Mouse (Mus musculus): Measurements from ENCODE around the gene Armc9. TPM values are rescaled to one million over a fixed set of nuclear protein-coding genes. Genes with fewer than 3 reads are reported as not detected.

Gene Armc9
- total and polyA plus RNA-seq, 3 experiments = 7.2 to 12.0 TPM; not detected in 1

DNA sequence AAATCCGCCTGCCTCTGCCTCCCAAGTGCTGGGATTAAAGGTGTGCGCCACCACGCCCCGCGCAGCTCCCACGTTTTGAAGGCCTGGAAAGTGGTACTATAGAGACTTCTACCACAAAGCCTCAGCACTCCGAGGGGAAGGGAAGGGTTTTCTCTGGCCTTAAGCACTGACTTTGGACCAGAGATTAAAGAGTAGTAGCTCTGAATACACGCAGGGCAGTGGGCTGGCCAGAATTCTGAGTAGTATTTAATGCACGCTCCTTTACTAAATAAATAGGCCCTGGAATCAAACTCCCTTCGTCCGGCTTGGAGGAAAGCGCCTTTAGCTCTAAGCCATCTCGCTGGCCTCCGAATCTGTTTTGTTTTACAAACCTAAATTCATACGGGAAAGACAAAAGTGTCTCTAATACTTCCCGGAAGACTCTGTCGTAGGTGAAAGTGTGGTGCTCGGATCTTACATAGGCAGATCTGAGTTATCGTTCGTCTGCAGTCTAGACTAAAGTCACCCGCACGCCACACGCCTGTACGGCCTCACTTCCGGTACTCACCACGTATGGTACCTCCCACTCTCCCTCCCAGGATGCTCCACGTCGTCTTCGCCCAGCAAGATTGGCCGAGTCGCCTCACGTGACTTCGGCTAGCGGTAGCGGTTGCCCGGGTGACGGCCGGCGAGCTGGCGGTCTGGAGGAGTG lies at the start of gene Armc9 (continued):
- TF ChIP-seq E2F4 (IDR thresholded peaks at IDR 0.05; ENCODE audit: borderline replicate concordance, low read depth, low read length) = no peak
- peak; percentile 32; the same call in 1 of the 2 replicates for TF ChIP-seq ETS1 (IDR thresholded peaks at IDR 0.05; ENCODE audit: low read depth, low read length)
- TF ChIP-seq CHD1 (IDR thresholded peaks at IDR 0.05; ENCODE audit: low read depth, low read length) = no peak
- peak; percentile 75; the same call in 1 of the 2 replicates for TF ChIP-seq POLR2AphosphoS2 (IDR thresholded peaks at IDR 0.05; ENCODE audit: low read length)

GRCm38 (mm10) chr1:86105054-86105453 lies 49.5 kb upstream of the Armc9 start:
- no peak overlapping the region for H3K9ac ChIP-seq (ENCODE audit: control insufficient read depth, low read depth, low read length, poor library complexity, severe bottlenecking)
- no peaks in the 10 kb centered on the region for H3K79me2 ChIP-seq (ENCODE audit: control insufficient read depth, insufficient read depth, low read length, poor library complexity)
- TF ChIP-seq EP300 (IDR thresholded peaks at IDR 0.05; ENCODE audit: low read depth in 1 of 2, low read length in 2 of 2) (no peak), USF1 (IDR thresholded peaks at IDR 0.05; ENCODE audit: low read depth, low read length) (no peak), NELFE (IDR thresholded peaks at IDR 0.05; ENCODE audit: low read depth, low read length) (no peak), TAL1 (IDR thresholded peaks at IDR 0.05; ENCODE audit: low read length) (no peak), ZKSCAN1 (IDR thresholded peaks at IDR 0.05; ENCODE audit: low read depth, low read length) (no peak), RAD21 (IDR thresholded peaks at IDR 0.05; ENCODE audit: low read depth, low read length) (no peak), ZMIZ1 (IDR thresholded peaks at IDR 0.05; ENCODE audit: low read depth, low read length) (no peak), TBP (IDR thresholded peaks at IDR 0.05; ENCODE audit: low read depth, low read length) (no peak), MAFK (IDR thresholded peaks at IDR 0.05; ENCODE audit: borderline replicate concordance, low read depth, low read length) (no peak), HCFC1 (IDR thresholded peaks at IDR 0.05; ENCODE audit: low read depth, low read length) (no peak), CHD2 (IDR thresholded peaks at IDR 0.05; ENCODE audit: low read length) (no peak), BHLHE40 (IDR thresholded peaks at IDR 0.05; ENCODE audit: borderline replicate concordance, low read depth, low read length) (no peak), USF2 (IDR thresholded peaks at IDR 0.05; ENCODE audit: borderline replicate concordance in 1 of 2, insufficient read depth in 1 of 2, low read depth in 1 of 2, low read length in 2 of 2) (no peak), JUND (IDR thresholded peaks at IDR 0.05; ENCODE audit: low read depth, low read length) (no peak), GABPA (IDR thresholded peaks at IDR 0.05; ENCODE audit: low read depth, low read length) (no peak)
- H3K27me3 ChIP-seq (ENCODE audit: control insufficient read depth in 1 of 2, insufficient read depth in 2 of 2, low read length in 2 of 2) = no peaks in the 10 kb centered on the region
- H3K4me1 ChIP-seq (ENCODE audit: control insufficient read depth in 1 of 2, insufficient read depth in 2 of 2, low read length in 2 of 2) = no peaks in the 10 kb centered on the region
- peaks cover 0 to 11% of the 10 kb centered on the region in 2 experiments; a peak in 3 of 4 replicates for H3K36me3 ChIP-seq (ENCODE audit: control insufficient read depth in 1 of 2, insufficient read depth in 2 of 2, low read length in 2 of 2)
- H3K4me3 ChIP-seq (ENCODE audit: control insufficient read depth in 1 of 2, insufficient read depth in 1 of 2, low read depth in 2 of 2, low read length in 2 of 2) = no peak overlapping the region
- DNase-seq (ENCODE audit: low read depth, low spot score) = no peak
- no peak overlapping the region for H3K27ac ChIP-seq (ENCODE audit: control insufficient read depth, low read depth, low read length)
- no peaks in the 10 kb centered on the region for H3K9me3 ChIP-seq (replicated peaks; ENCODE audit: insufficient read depth, low read length)
